Mouse (Mus musculus): Measurements from ENCODE around the gene Vmn1r36. TPM values are rescaled to one million over a fixed set of nuclear protein-coding genes. Genes with fewer than 3 reads are reported as not detected.
"Not testable (repeated sequence)": the region's sequence is repeated elsewhere in the genome, so short reads cannot be mapped to it uniquely, and the experiment has no call there.

The Vmn1r36 gene
- polyA plus RNA-seq (2012; ENCODE audit: insufficient read depth, insufficient read length, missing spikeins) = not detected in 2 replicates

GRCm38 (mm10) chr6:66719068-66719467 is at the start of gene Vmn1r36:
Gene Vmn1r36, minus strand, starts transcription at chr6:66719168.
- H3K27ac ChIP-seq (ENCODE audit: insufficient read depth, low read depth, low read length); H3K4me1 ChIP-seq (ENCODE audit: control insufficient read depth, insufficient read depth, low read length); H3K4me3 ChIP-seq (ENCODE audit: insufficient read depth, low read length): not testable (repeated sequence)

GRCm38 (mm10) chr6:66729082-66729481 is 10.1 kb upstream of the Vmn1r36 start, which contains the start of gene Vmn1r37:
Gene Vmn1r37, plus strand, starts transcription at chr6:66729382.
- not testable (repeated sequence) for H3K27ac ChIP-seq (ENCODE audit: insufficient read depth, low read depth, low read length); H3K4me1 ChIP-seq (ENCODE audit: control insufficient read depth, insufficient read depth, low read length); H3K4me3 ChIP-seq (ENCODE audit: insufficient read depth, low read length)

GRCm38 (mm10) chr6:66713854-66714253 is 5.1 kb downstream of the Vmn1r36 start:
- Histone ChIP-seq H3K4me1 (ENCODE audit: control insufficient read depth, insufficient read depth, low read length) (no peaks in the 10 kb centered on the region), H3K27ac (ENCODE audit: insufficient read depth, low read depth, low read length) (no peak overlapping the region), H3K4me3 (ENCODE audit: insufficient read depth, low read length) (no peak overlapping the region)
- TF ChIP-seq POLR2A (IDR thresholded peaks at IDR 0.05; ENCODE audit: borderline replicate concordance, low read depth, low read length) = no peak
- TF ChIP-seq CTCF (IDR thresholded peaks at IDR 0.05; ENCODE audit: low read depth, low read length) = no peak

GRCm38 (mm10) chr6:66708901-66709300 is 10.1 kb downstream of the Vmn1r36 start:
- no peaks in the 10 kb centered on the region for H3K4me1 ChIP-seq (ENCODE audit: control insufficient read depth, insufficient read depth, low read length)
- no peak for TF ChIP-seq POLR2A (IDR thresholded peaks at IDR 0.05; ENCODE audit: borderline replicate concordance, low read depth, low read length)
- TF ChIP-seq CTCF (IDR thresholded peaks at IDR 0.05; ENCODE audit: low read depth, low read length) = no peak
- H3K4me3 ChIP-seq (ENCODE audit: insufficient read depth, low read length) = no peak overlapping the region
- H3K27ac ChIP-seq (ENCODE audit: insufficient read depth, low read depth, low read length) = no peak overlapping the region

DNA sequence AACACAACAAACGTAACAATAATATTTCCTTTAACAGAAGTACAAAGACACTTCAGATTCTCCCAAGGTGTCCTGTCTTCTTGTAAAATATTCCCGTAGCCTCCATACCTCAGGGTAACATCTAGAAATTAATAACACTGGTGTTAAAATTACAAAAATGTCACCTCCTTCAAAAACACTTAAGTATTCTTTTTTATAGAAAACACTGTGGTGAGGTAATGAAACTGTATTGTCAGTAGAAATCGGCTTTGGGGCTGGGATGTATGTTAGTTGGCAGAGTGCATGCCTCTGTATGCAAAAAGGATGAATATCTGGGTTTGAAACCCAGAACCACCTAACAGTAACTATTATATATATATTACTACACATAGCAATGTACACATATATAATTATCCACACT is 33.2 kb downstream of the Vmn1r36 start, which contains the start of gene Vmn1r35:
TSS of gene Vmn1r35 (minus strand) at position 101 of the 400 bp plus-strand sequence.
- TF ChIP-seq POLR2A (IDR thresholded peaks at IDR 0.05; ENCODE audit: borderline replicate concordance, low read depth, low read length) = no peak
- TF ChIP-seq CTCF (IDR thresholded peaks at IDR 0.05; ENCODE audit: low read depth, low read length) = no peak
- Histone ChIP-seq H3K4me3 (ENCODE audit: insufficient read depth, low read length) (no peak within 1 kb of the TSS), H3K27ac (ENCODE audit: insufficient read depth, low read depth, low read length) (no peak within 1 kb of the TSS), H3K4me1 (ENCODE audit: control insufficient read depth, insufficient read depth, low read length) (no peaks in the 10 kb centered on the region)

Other genes starting within 250 kb of the Vmn1r36 start
- gene Mad2l1, start 183.8 kb downstream of the Vmn1r36 start, polyA plus RNA-seq (2012; ENCODE audit: insufficient read depth, insufficient read length, missing spikeins) = 38.2 and 42.0 TPM in 2 replicates
- not detected in 2 replicates for gene Vmn1r32, start 159.1 kb downstream of the Vmn1r36 start, polyA plus RNA-seq (2012; ENCODE audit: insufficient read depth, insufficient read length, missing spikeins)
- not detected in 2 replicates for gene Vmn1r33, start 100.9 kb downstream of the Vmn1r36 start, polyA plus RNA-seq (2012; ENCODE audit: insufficient read depth, insufficient read length, missing spikeins)
- gene Vmn1r34, start 75.3 kb downstream of the Vmn1r36 start, polyA plus RNA-seq (2012; ENCODE audit: insufficient read depth, insufficient read length, missing spikeins) = not detected in 2 replicates
- not detected in 2 replicates for gene Vmn1r35, start 33.3 kb downstream of the Vmn1r36 start, polyA plus RNA-seq (2012; ENCODE audit: insufficient read depth, insufficient read length, missing spikeins)
- not detected in 2 replicates for gene Vmn1r37, start 10.2 kb upstream of the Vmn1r36 start, polyA plus RNA-seq (2012; ENCODE audit: insufficient read depth, insufficient read length, missing spikeins)
- not detected in 2 replicates for gene Vmn1r38, start 63.5 kb upstream of the Vmn1r36 start, polyA plus RNA-seq (2012; ENCODE audit: insufficient read depth, insufficient read length, missing spikeins)
- not detected in 2 replicates for gene Vmn1r39, start 91.4 kb upstream of the Vmn1r36 start, polyA plus RNA-seq (2012; ENCODE audit: insufficient read depth, insufficient read length, missing spikeins)
- 91.5 and 106 TPM in 2 replicates for gene Gng12, start 177.2 kb upstream of the Vmn1r36 start, polyA plus RNA-seq (2012; ENCODE audit: insufficient read depth, insufficient read length, missing spikeins)